9 mouse cellular contexts compared by ENCODE assay signal in the genomic region with DNA sequence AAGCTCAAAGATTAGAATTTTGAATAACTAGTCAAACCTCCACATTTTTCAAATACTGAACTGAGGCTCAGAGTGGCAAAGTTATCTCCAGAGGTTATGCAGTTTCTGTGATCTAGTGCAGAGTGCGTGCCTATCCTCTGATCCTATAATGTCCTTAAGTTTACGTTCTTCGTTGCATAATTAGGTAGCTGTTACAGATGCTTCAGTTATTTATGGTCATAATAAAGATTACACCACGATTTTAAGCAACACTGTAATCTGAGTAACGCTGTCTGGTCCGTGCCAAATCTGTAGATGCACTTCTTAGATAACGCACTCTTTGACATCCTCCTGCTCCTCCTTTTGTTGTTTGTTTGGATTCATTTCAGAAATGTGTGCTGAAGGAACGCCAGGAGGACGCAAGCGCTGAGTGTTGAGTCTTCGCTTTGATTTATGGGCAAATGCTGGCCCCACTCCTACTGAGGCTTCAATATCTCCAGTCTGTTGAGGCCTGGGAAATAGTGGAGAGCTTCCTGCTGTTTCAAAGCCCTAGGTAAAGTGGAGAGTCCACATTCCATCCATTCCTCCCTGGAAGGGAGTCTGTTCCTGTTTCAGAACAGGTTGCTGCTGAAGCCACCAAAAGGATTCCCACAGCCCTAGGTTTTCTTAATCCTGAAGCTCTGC. TPM values are rescaled to one million over a fixed set of nuclear protein-coding genes. Genes with fewer than 3 reads are reported as not detected.
DNase-seq lines count a peak whose midpoint lies in the region; ATAC-seq lines count a peak whose summit lies in the region.
"Had no signal": no experiment of that assay in that cellular context is flagged by ENCODE, and none has a peak within 500 bp of the region (broad histone marks: within the 10 kb centered on the region; RNA-seq: fewer than 3 reads in every experiment).

No protein-coding gene starts in this region.

- H3K9ac ChIP-seq in intestine, embryonic 16.5 days (ENCODE audit: low read depth, low read length) = no peak overlapping the region

- H3K4me3 ChIP-seq in intestine, embryonic 16.5 days (ENCODE audit: low read length) = no peak overlapping the region

- peak; percentile 76 for ATAC-seq in intestine, embryonic 16.5 days
- no peak for ATAC-seq in inflammation-experienced regulatory T-cells, adult 6 months

- no peak overlapping the region for H3K4me2 ChIP-seq in intestine, embryonic 16.5 days (ENCODE audit: low read depth, low read length)

- H3K27me3 ChIP-seq in intestine, embryonic 16.5 days (replicated peaks; ENCODE audit: control insufficient read depth, insufficient read depth, low read length) = no peaks in the 10 kb centered on the region

- no peaks in the 10 kb centered on the region for H3K36me3 ChIP-seq in intestine, embryonic 16.5 days (ENCODE audit: control insufficient read depth, insufficient read depth, low read length)

- H3K4me1 ChIP-seq in intestine, embryonic 16.5 days (ENCODE audit: control insufficient read depth, insufficient read depth, low read length) = peaks cover 4% of the 10 kb centered on the region; the same call in 1 of the 2 replicates

- DNase-seq in adrenal gland, adult 2 months = peak; percentile 43
- DNase-seq in adrenal gland, postnatal 4 days (ENCODE audit: low spot score in 2 of 2) = no peak
- DNase-seq in NIH3T3 (ENCODE audit: low read depth) = peak; percentile 12
- DNase-seq in mesoderm, embryonic 11.5 days (ENCODE audit: low read depth, low spot score) = peak; percentile 56
- DNase-seq in right cerebral cortex, adult 18-20 months = no peak
- no peak for DNase-seq in heart, postnatal 25 days (ENCODE audit: low spot score)

- H3K9me3 ChIP-seq in intestine, embryonic 16.5 days (ENCODE audit: control insufficient read depth, low read length) = no peaks in the 10 kb centered on the region

- no peak overlapping the region for H3K27ac ChIP-seq in intestine, embryonic 16.5 days (ENCODE audit: low read length)

- intact Hi-C loops in heart, postnatal 25 days (cut with DNase I) = no loop called here

- WGBS in intestine, embryonic 16.5 days = 24% methylated on average over 11 of the region's 11 CpGs

RNA-seq across cellular contexts. Expression of gene Sema3e, which starts 32.2 kb away (rescaled TPM):
- under 1 TPM; 0.35 to 0.86 TPM for total RNA-seq in adrenal gland, adult 2 months (2021)
- 0.06 TPM in 2 replicates for polyA plus RNA-seq in adrenal gland, adult 2 months (2012; rRNA removed)
- total RNA-seq in adrenal gland, postnatal 4 days (2021) = under 1 TPM; 0.51 to 0.62 TPM
- 1.5 TPM in 2 replicates for polyA plus RNA-seq in intestine, embryonic 16.5 days (2015; fragmentation: Nextera tagmentation; extraction: Ambion mirVana)
- under 1 TPM; 0.14 to 0.36 TPM for total RNA-seq in heart, postnatal 25 days (2021)
- polyA plus RNA-seq in inflammation-experienced regulatory T-cells, adult 6 months (2017; shearing (Covaris generic)) = under 1 TPM in 1 of 3 experiments, not detected in 2; 0.14 TPM
- polyA plus RNA-seq: liver, adult 2 months had no signal

Comparison
In these comparisons a context has a peak if more than half of its experiments do, and no peak if none do; other contexts are left out.
1. DNase-seq: peak in adrenal gland, adult 2 months (single experiment), NIH3T3 (single experiment) and mesoderm, embryonic 11.5 days (single experiment); none in adrenal gland, postnatal 4 days (0 of 2), right cerebral cortex, adult 18-20 months (single experiment) and heart, postnatal 25 days (single experiment).